Mouse (Mus musculus) heart, postnatal 10 days (tissue): Measurements from ENCODE around the gene Hoxb2. TPM values are rescaled to one million over a fixed set of nuclear protein-coding genes. Genes with fewer than 3 reads are reported as not detected.
A peak's percentile ranks its signal among the peaks of the same experiment; 100 is the strongest.

ENCODE experiments used
- DNase-seq, 2 experiments: peaks; one replicate each; pipeline ENCODE4 v3.0.0; 2021
- intact Hi-C: fragments of 180-260 bp; cut with DNase I; formaldehyde crosslinking; loops from one replicate; pipeline ENCODE4 v1.15.1; 2025
- total RNA-seq, 2 experiments: library from RNA; stranded (reverse); gene quantifications; 2 replicates each; pipeline ENCODE4 v1.2.3; 2021

The Hoxb2 gene
- total RNA-seq, 2 experiments from 2014 or later = 1.6 to 1.7 TPM

GRCm38 (mm10) chr11:96332618-96333032 lies 17.7 kb upstream of the Hoxb2 start:
- intact Hi-C loops = no loop called here
- no peak for DNase-seq

- no peak for DNase-seq
- intact Hi-C loops = no loop called here
Observed at GRCm38 (mm10) chr11:96333241-96334001, 16.9 kb upstream of the Hoxb2 start.

GRCm38 (mm10) chr11:96334002-96334364 lies 16.3 kb upstream of the Hoxb2 start:
- intact Hi-C loops = no loop called here

GRCm38 (mm10) chr11:96334998-96335397 lies 15.3 kb upstream of the Hoxb2 start:
- intact Hi-C loops = no loop called here
- DNase-seq = no peak

More at GRCm38 (mm10) chr11:96334002-96334364, 16.3 kb upstream of the Hoxb2 start:
- no peak for DNase-seq

- intact Hi-C loops = no loop called here
- no peak for DNase-seq
Observed at GRCm38 (mm10) chr11:96336597-96336996, 13.7 kb upstream of the Hoxb2 start.

GRCm38 (mm10) chr11:96337026-96337425 lies 13.3 kb upstream of the Hoxb2 start:
- no peak for DNase-seq
- intact Hi-C loops = no loop called here

- DNase-seq = no peak
- intact Hi-C loops = no loop called here
Observed at GRCm38 (mm10) chr11:96338957-96339855, 11.1 kb upstream of the Hoxb2 start.

- intact Hi-C loops = no loop called here
- no peak for DNase-seq
Observed at GRCm38 (mm10) chr11:96340698-96341365, 9.5 kb upstream of the Hoxb2 start.

GRCm38 (mm10) chr11:96341701-96342575 lies 8.4 kb upstream of the Hoxb2 start:
- peak; percentile 59 to 61 for DNase-seq
- intact Hi-C loops = no loop called here

GRCm38 (mm10) chr11:96342576-96342930 lies 7.8 kb upstream of the Hoxb2 start:
- DNase-seq = no peak
- intact Hi-C loops = no loop called here

GRCm38 (mm10) chr11:96343206-96343745 lies 7.0 kb upstream of the Hoxb2 start:
- intact Hi-C loops = no loop called here
- no peak for DNase-seq

GRCm38 (mm10) chr11:96344061-96344877 lies 6.1 kb upstream of the Hoxb2 start:
- intact Hi-C loops = no loop called here
- DNase-seq = no peak

- intact Hi-C loops = no loop called here
- no peak for DNase-seq
Observed at GRCm38 (mm10) chr11:96344878-96345159, 5.5 kb upstream of the Hoxb2 start.

GRCm38 (mm10) chr11:96345220-96345892 lies 5.0 kb upstream of the Hoxb2 start:
- no peak for DNase-seq
- intact Hi-C loops = no loop called here

GRCm38 (mm10) chr11:96345893-96346806 lies 4.2 kb upstream of the Hoxb2 start:
- intact Hi-C loops = no loop called here
- no peak for DNase-seq

GRCm38 (mm10) chr11:96346916-96347520 lies 3.3 kb upstream of the Hoxb2 start:
- intact Hi-C loops = no loop called here
- no peak for DNase-seq

- intact Hi-C loops = no loop called here
- DNase-seq = no peak
Observed at GRCm38 (mm10) chr11:96347717-96348116, 2.6 kb upstream of the Hoxb2 start.
